Mouse (Mus musculus) ES-Bruce4 (cell line): ENCODE measurements around the gene Ccser1.

Experiments used
- CTCF ChIP-seq: IDR thresholded peaks from one replicate; pipeline ENCODE4 v1.8.1; 2011; ENCODE audit warnings: low read depth, low read length
- EP300 ChIP-seq: IDR thresholded peaks from 2 replicates; pipeline ENCODE4 v1.6.1; 2011; ENCODE audit warnings: low read depth, low read length; ENCODE audit not compliant: insufficient read depth
- POLR2A ChIP-seq: IDR thresholded peaks from one replicate; pipeline ENCODE4 v1.8.1; 2011; ENCODE audit warnings: low read length; ENCODE audit not compliant: insufficient read depth

GRCm38 (mm10) chr6:61262448-61262847 is 82.3 kb downstream of the Ccser1 start:
- no peak for TF ChIP-seq CTCF
- no peak for TF ChIP-seq POLR2A
- no peak for TF ChIP-seq EP300
